In the genomic region with DNA sequence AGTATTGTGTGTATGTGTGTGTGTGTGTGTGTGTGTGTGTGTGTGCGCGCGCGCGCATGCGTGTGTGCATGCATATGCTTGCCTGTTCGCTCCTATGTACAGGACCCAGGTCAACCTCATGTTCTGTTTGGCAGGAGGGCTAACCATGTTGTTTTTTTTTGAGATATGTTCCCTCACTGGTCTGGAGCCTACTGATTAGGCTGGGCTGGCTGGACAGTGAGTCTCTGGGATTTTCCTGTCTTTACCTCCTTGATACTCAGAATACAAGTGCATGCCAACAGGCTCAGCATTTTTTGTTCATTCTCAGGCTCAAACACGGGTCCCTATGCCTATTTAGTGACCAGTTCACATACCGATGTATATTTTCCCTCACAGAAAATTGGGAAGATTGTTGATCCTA, we compare ENCODE assay signal across 31 mouse cellular contexts.
"Had no signal": no experiment of that assay in that cellular context is flagged by ENCODE, and none has a peak within 500 bp of the region (broad histone marks: within the 10 kb centered on the region; RNA-seq: fewer than 3 reads in every experiment).

No protein-coding gene starts in this region.

- DNase-seq: heart, postnatal 36 days; heart, postnatal 4 days; kidney, adult 11 months; kidney, adult 18-20 months; kidney, adult 2 months; kidney, adult 8-10 months; kidney, adult 9 months; kidney, postnatal 10 days; kidney, postnatal 14 days; kidney, postnatal 25 days; kidney, postnatal 36 days; kidney, postnatal 4 days; layer of hippocampus, adult 9-11 months; layer of hippocampus, postnatal 36 days had no signal

- H3K4me2 ChIP-seq: heart, embryonic 11.5 days; heart, embryonic 15.5 days; hindbrain, embryonic 12.5 days; hindbrain, embryonic 13.5 days; hindbrain, embryonic 14.5 days; hindbrain, embryonic 15.5 days; intestine, embryonic 15.5 days; kidney, embryonic 15.5 days had no signal

- H3K9me3 ChIP-seq: heart, embryonic 15.5 days; hindbrain, embryonic 10.5 days; hindbrain, embryonic 12.5 days; hindbrain, embryonic 13.5 days; hindbrain, embryonic 15.5 days; intestine, embryonic 15.5 days; kidney, embryonic 15.5 days had no signal

- H3K27ac ChIP-seq: hindbrain, embryonic 10.5 days; hindbrain, embryonic 12.5 days; hindbrain, embryonic 13.5 days; hindbrain, embryonic 14.5 days; hindbrain, embryonic 15.5 days; hindbrain, postnatal 0 days; intestine, embryonic 15.5 days; kidney, embryonic 15.5 days; kidney, postnatal 0 days; layer of hippocampus, adult 2 months; left cerebral cortex, adult 2 months had no signal

- H3K36me3 ChIP-seq: heart, embryonic 15.5 days; hindbrain, embryonic 10.5 days; hindbrain, embryonic 12.5 days; hindbrain, embryonic 13.5 days; hindbrain, embryonic 15.5 days; intestine, embryonic 15.5 days; kidney, embryonic 15.5 days had no signal

- H3K9ac ChIP-seq: heart, embryonic 15.5 days; hindbrain, embryonic 12.5 days; hindbrain, embryonic 13.5 days; hindbrain, embryonic 14.5 days; hindbrain, embryonic 15.5 days; intestine, embryonic 15.5 days; kidney, embryonic 15.5 days had no signal

- H3K4me1 ChIP-seq: hindbrain, embryonic 10.5 days; hindbrain, embryonic 12.5 days; hindbrain, embryonic 13.5 days; hindbrain, embryonic 15.5 days; intestine, embryonic 15.5 days; kidney, embryonic 15.5 days had no signal

- H3K27me3 ChIP-seq: heart, embryonic 15.5 days; hindbrain, embryonic 12.5 days; hindbrain, embryonic 13.5 days; hindbrain, embryonic 15.5 days; intestine, embryonic 15.5 days; kidney, embryonic 15.5 days had no signal

- H3K4me3 ChIP-seq: heart, embryonic 15.5 days; hindbrain, embryonic 10.5 days; hindbrain, embryonic 12.5 days; hindbrain, embryonic 13.5 days; hindbrain, embryonic 15.5 days; intestine, embryonic 15.5 days; kidney, embryonic 15.5 days; layer of hippocampus, adult 2 months; left cerebral cortex, adult 2 months had no signal

- ATAC-seq: hindbrain, embryonic 16.5 days; hindbrain, postnatal 0 days; inflammation-experienced regulatory T-cells, adult 6 months; intestine, embryonic 15.5 days; intestine, embryonic 16.5 days; intestine, postnatal 0 days had no signal
